Mouse (Mus musculus) CH12.LX (cell line): ENCODE data around the gene H1foo. TPM values are rescaled to one million over a fixed set of nuclear protein-coding genes. Genes with fewer than 3 reads are reported as not detected.
A peak's percentile ranks its signal among the peaks of the same experiment; 100 is the strongest.

Source experiments
- DNase-seq: peaks from one replicate; pipeline ENCODE4 v3.0.0-alpha.2; 2013; ENCODE audit errors: extremely low read depth
- H3K27ac ChIP-seq: 2 replicates; pipeline ENCODE4 v1.5.1; 2012; ENCODE audit warnings: low read depth, mild to moderate bottlenecking, control low read depth, moderate library complexity; ENCODE audit not compliant: insufficient read depth
- H3K27me3 ChIP-seq: replicated peaks from 2 replicates; pipeline ENCODE3; 2012; ENCODE audit warnings: inconsistent platforms
- H3K36me3 ChIP-seq, 2 experiments: replicated peaks in 1 of 2; 2 replicates each; pipeline versions ENCODE3 to v1.6.1; 2012; ENCODE audit warnings: inconsistent platforms in 1 of 2, low read length in 1 of 2, mild to moderate bottlenecking in 1 of 2, mixed read lengths in 1 of 2, moderate library complexity in 1 of 2; ENCODE audit not compliant: control insufficient read depth in 1 of 2, insufficient read depth in 1 of 2
- H3K4me1 ChIP-seq, 2 experiments: 2 replicates each; pipeline ENCODE4 v1.6.1; 2012; ENCODE audit warnings: inconsistent platforms in 1 of 2, moderate library complexity in 1 of 2; ENCODE audit not compliant: insufficient read depth in 2 of 2, control insufficient read depth in 1 of 2
- H3K4me2 ChIP-seq: 2 replicates; pipeline ENCODE4 v1.6.1; 2012; ENCODE audit warnings: low read depth, mild to moderate bottlenecking, control low read depth; ENCODE audit not compliant: poor library complexity, insufficient read depth, severe bottlenecking
- H3K4me3 ChIP-seq, 3 experiments: fragments of 150-350 bp in 1 of 3; sonication (generic) in 1 of 3; replicated peaks in 1 of 3; 2 replicates each; pipeline versions ENCODE3 to v1.5.1; 2011 to 2012; ENCODE audit warnings: low read depth in 2 of 3, low read length in 2 of 3, mild to moderate bottlenecking in 2 of 3, moderate library complexity in 2 of 3, control low read depth in 1 of 3, improper control_type of control experiment in 1 of 3, inconsistent platforms in 1 of 3, mixed read lengths in 1 of 3; ENCODE audit not compliant: poor library complexity in 1 of 3
- H3K79me2 ChIP-seq: replicated peaks from 2 replicates; pipeline ENCODE4 v1.6.1; 2012; ENCODE audit warnings: mild to moderate bottlenecking, moderate library complexity; ENCODE audit not compliant: control insufficient read depth, poor library complexity, insufficient read depth, severe bottlenecking; ENCODE audit errors: extremely low read depth
- H3K9ac ChIP-seq: 2 replicates; pipeline ENCODE4 v1.6.1; 2012; ENCODE audit warnings: low read depth, mild to moderate bottlenecking, control low read depth, moderate library complexity; ENCODE audit not compliant: insufficient read depth
- H3K9me3 ChIP-seq: replicated peaks from 2 replicates; pipeline ENCODE3; 2012; ENCODE audit warnings: low read length, inconsistent platforms, mixed read lengths
- BHLHE40 ChIP-seq: IDR thresholded peaks from 2 replicates; pipeline ENCODE4 v1.6.1; 2011; ENCODE audit warnings: mild to moderate bottlenecking, low read depth, low read length, improper control_type of control experiment
- CHD1 ChIP-seq: IDR thresholded peaks from 2 replicates; pipeline ENCODE4 v1.6.1; 2012; ENCODE audit warnings: low read depth, low read length, improper control_type of control experiment, inconsistent platforms
- E2F4 ChIP-seq: IDR thresholded peaks from 2 replicates; pipeline ENCODE4 v1.6.1; 2011; ENCODE audit warnings: low read depth, low read length, improper control_type of control experiment; ENCODE audit not compliant: insufficient replicate concordance
- ETS1 ChIP-seq: conservative IDR thresholded peaks from 2 replicates; pipeline ENCODE4 v1.6.1; 2012; ENCODE audit warnings: low read depth, mild to moderate bottlenecking, inconsistent platforms, low read length, improper control_type of control experiment, moderate library complexity
- GABPA ChIP-seq: IDR thresholded peaks from 2 replicates; pipeline ENCODE4 v1.6.1; 2012; ENCODE audit warnings: low read depth, low read length, improper control_type of control experiment, inconsistent platforms; ENCODE audit not compliant: insufficient replicate concordance
- HCFC1 ChIP-seq: IDR thresholded peaks from 2 replicates; pipeline ENCODE4 v1.6.1; 2012; ENCODE audit warnings: low read depth, mild to moderate bottlenecking, inconsistent platforms, low read length, improper control_type of control experiment
- IRF4 ChIP-seq: IDR thresholded peaks from 2 replicates; pipeline ENCODE4 v1.6.1; 2014; ENCODE audit warnings: low read depth, mild to moderate bottlenecking, inconsistent platforms, low read length, improper control_type of control experiment
- JUN ChIP-seq: IDR thresholded peaks from 2 replicates; pipeline ENCODE4 v1.6.1; 2011; ENCODE audit warnings: low read depth, mild to moderate bottlenecking, low read length, improper control_type of control experiment, moderate library complexity; ENCODE audit not compliant: insufficient read depth
- JUND ChIP-seq: conservative IDR thresholded peaks from 2 replicates; pipeline ENCODE4 v1.6.1; 2011; ENCODE audit warnings: low read depth, low read length, improper control_type of control experiment
- MAFK ChIP-seq: IDR thresholded peaks from 2 replicates; pipeline ENCODE4 v1.6.1; 2011; ENCODE audit warnings: low read length, improper control_type of control experiment; ENCODE audit not compliant: insufficient replicate concordance
- MEF2A ChIP-seq: IDR thresholded peaks from 2 replicates; pipeline ENCODE4 v1.6.1; 2014; ENCODE audit warnings: low read depth, mild to moderate bottlenecking, inconsistent platforms, low read length, improper control_type of control experiment, borderline replicate concordance
- MXI1 ChIP-seq: IDR thresholded peaks from 2 replicates; pipeline ENCODE4 v1.6.1; 2011; ENCODE audit warnings: mild to moderate bottlenecking, low read depth, low read length, improper control_type of control experiment
- MYC ChIP-seq: IDR thresholded peaks from 2 replicates; pipeline ENCODE4 v1.6.1; 2011; ENCODE audit warnings: low read depth, mild to moderate bottlenecking, improper control_type of control experiment, low read length
- PAX5 ChIP-seq: IDR thresholded peaks from 2 replicates; pipeline ENCODE4 v1.6.1; 2012; ENCODE audit warnings: low read length, inconsistent platforms, mixed read lengths
- RAD21 ChIP-seq: IDR thresholded peaks from 2 replicates; pipeline ENCODE4 v1.6.1; 2011; ENCODE audit warnings: low read depth, mild to moderate bottlenecking, low read length, improper control_type of control experiment, moderate library complexity
- SIN3A ChIP-seq: IDR thresholded peaks from 2 replicates; pipeline ENCODE4 v1.6.1; 2012; ENCODE audit warnings: low read length, improper control_type of control experiment, inconsistent platforms
- SMC3 ChIP-seq: IDR thresholded peaks from 2 replicates; pipeline ENCODE4 v1.6.1; 2011; ENCODE audit warnings: low read depth, low read length, improper control_type of control experiment
- TBP ChIP-seq: conservative IDR thresholded peaks from 2 replicates; pipeline ENCODE4 v1.6.1; 2011; ENCODE audit warnings: low read depth, low read length, improper control_type of control experiment
- TCF12 ChIP-seq: IDR thresholded peaks from 2 replicates; pipeline ENCODE4 v1.6.1; 2014; ENCODE audit warnings: low read depth, mild to moderate bottlenecking, inconsistent platforms, low read length, improper control_type of control experiment
- UBTF ChIP-seq: IDR thresholded peaks from 2 replicates; pipeline ENCODE4 v1.6.1; 2012; ENCODE audit warnings: low read depth, mild to moderate bottlenecking, inconsistent platforms, low read length, improper control_type of control experiment, moderate library complexity
- USF1 ChIP-seq: IDR thresholded peaks from 2 replicates; pipeline ENCODE4 v1.6.1; 2014; ENCODE audit warnings: low read depth, mild to moderate bottlenecking, inconsistent platforms, low read length, improper control_type of control experiment
- USF2 ChIP-seq: conservative IDR thresholded peaks from 2 replicates; pipeline ENCODE4 v1.6.1; 2011; ENCODE audit warnings: low read depth, low read length, improper control_type of control experiment
- ZNF384 ChIP-seq: IDR thresholded peaks from 2 replicates; pipeline ENCODE4 v1.6.1; 2012; ENCODE audit warnings: low read depth, low read length, improper control_type of control experiment, inconsistent platforms
- dilution Hi-C: fragments of 300-500 bp; cut with MboI; formaldehyde crosslinking; loops from 2 replicates; pipeline ENCODE4 v1.14.3; 2020; ENCODE audit warnings: low sequenced_read_pairs; ENCODE audit not compliant: extremely low pct_unique_long_range_greater_than_20kb, extremely low pct_ligation_motif_present
- in situ Hi-C: fragments of 300-500 bp; cut with MboI; formaldehyde crosslinking; loops from 3 replicates; pipeline ENCODE4 v1.14.3; 2019; ENCODE audit warnings: low sequenced_read_pairs, low pct_ligation_motif_present, low pct_unique_long_range_greater_than_20kb, mixed read lengths
- polyA plus RNA-seq: library from polyadenylated mRNA; unstranded; fragments of >175 nt; gene quantifications from 2 replicates; pipeline ENCODE4 v1.2.1, GENCODE M21; 2012; ENCODE audit warnings: low read depth; ENCODE audit not compliant: insufficient read length
- total RNA-seq, 2 experiments: library from RNA; depleted of rRNA; stranded (reverse); fragments of 300-350 nt in 1 of 2; fragments of >200 nt in 1 of 2; gene quantifications; 2 replicates each; pipeline ENCODE4 v1.2.3; 2012 to 2014

Gene H1foo
- total and polyA plus RNA-seq, 3 experiments = 0.77 to 1.0 (median 0.89) TPM

- peaks cover 26% of the 10 kb centered on the region for H3K79me2 ChIP-seq
- in situ Hi-C loops = no loop called here
- dilution Hi-C loops = no loop called here
- H3K4me2 ChIP-seq = no peak overlapping the region
- no peaks in the 10 kb centered on the region for H3K9me3 ChIP-seq
- no peak overlapping the region for H3K4me3 ChIP-seq
- peaks cover 2 to 37% of the 10 kb centered on the region in 2 experiments for H3K36me3 ChIP-seq
- no peak overlapping the region for H3K27ac ChIP-seq
- H3K9ac ChIP-seq = no peak overlapping the region
- H3K4me1 ChIP-seq = peaks cover 46 to 94% of the 10 kb centered on the region in 2 experiments
- TF ChIP-seq USF1 (no peak), ZNF384 (0 out of 2 replicates have a peak, but pooled peaks have one; percentile 52)
- H3K27me3 ChIP-seq = no peaks in the 10 kb centered on the region
- no peak for DNase-seq
Measured at GRCm38 (mm10) chr6:115983306-115984038, 38.7 kb downstream of the H1foo start.

- Histone ChIP-seq H3K27ac (no peak overlapping the region), H3K9ac (no peak overlapping the region), H3K36me3 (peaks cover 0 to 26% of the 10 kb centered on the region in 2 experiments), H3K27me3 (no peaks in the 10 kb centered on the region), H3K79me2 (peaks cover 26% of the 10 kb centered on the region), H3K4me1 (peaks cover 44 to 91% of the 10 kb centered on the region in 2 experiments), H3K4me3 (no peak overlapping the region), H3K9me3 (no peaks in the 10 kb centered on the region), H3K4me2 (no peak overlapping the region)
- dilution Hi-C loops (no loop called here), in situ Hi-C loops (no loop called here)
- DNase-seq = no peak
- no peak for TF ChIP-seq UBTF
- no peak for TF ChIP-seq IRF4
- TF ChIP-seq PAX5 = no peak
- no peak for TF ChIP-seq MAFK
- no peak for TF ChIP-seq CHD1
- TF ChIP-seq MXI1 = no peak
- no peak for TF ChIP-seq SIN3A
- TF ChIP-seq JUND = no peak
- no peak for TF ChIP-seq GABPA
Measured at GRCm38 (mm10) chr6:115984580-115984979, 39.8 kb downstream of the H1foo start.

GRCm38 (mm10) chr6:115985622-115986021 lies 40.9 kb downstream of the H1foo start:
- in situ Hi-C loops = no loop called here
- peaks cover 48 to 91% of the 10 kb centered on the region in 2 experiments for H3K4me1 ChIP-seq

More at GRCm38 (mm10) chr6:115985622-115986021, 40.9 kb downstream of the H1foo start:
- Histone ChIP-seq H3K79me2 (peaks cover 32% of the 10 kb centered on the region), H3K4me3 (no peak overlapping the region), H3K4me2 (0 out of 2 replicates have a peak overlapping the region, but pooled peaks have one; percentile 71), H3K9ac (no peak overlapping the region), H3K36me3 (peaks cover 0 to 15% of the 10 kb centered on the region in 2 experiments), H3K27ac (no peak overlapping the region), H3K27me3 (no peaks in the 10 kb centered on the region), H3K9me3 (no peaks in the 10 kb centered on the region)
- TF ChIP-seq USF2 (no peak), MYC (no peak), SIN3A (no peak), MEF2A (no peak), JUN (no peak), MAFK (no peak), ZNF384 (no peak), GABPA (no peak), BHLHE40 (no peak), TCF12 (no peak), TBP (no peak), E2F4 (no peak), RAD21 (no peak), MXI1 (no peak), ETS1 (no peak), SMC3 (no peak), IRF4 (no peak), CHD1 (no peak), HCFC1 (no peak)
- no peak for DNase-seq
- dilution Hi-C loops = no loop called here
